Comparison of ENCODE assay signal across 8 mouse cellular contexts in genomic region chr11:62921052-62921977, GRCm38 (mm10). TPM values are rescaled to one million over a fixed set of nuclear protein-coding genes. Genes with fewer than 3 reads are reported as not detected.
DNase-seq lines count a peak whose midpoint lies in the region; ATAC-seq lines count a peak whose summit lies in the region.

No protein-coding gene starts in this region.

- ATAC-seq in common myeloid progenitor, adult 5-6 weeks (replicated peaks; ENCODE audit: low read depth, poor library complexity, severe bottlenecking), result peak; percentile 73
- ATAC-seq in megakaryocyte progenitor cell, adult 5-6 weeks (replicated peaks; ENCODE audit: poor library complexity), result peak; percentile 87
- ATAC-seq in inflammation-experienced regulatory T-cells, adult 6 months, result no peak

- peak; percentile 90 to 97 for DNase-seq in adrenal gland, adult (ENCODE audit: inconsistent age in 2 of 2, low spot score in 1 of 2)
- DNase-seq in gastrocnemius, postnatal 10 days, result peak; percentile 92
- DNase-seq in induced T-regulatory cell, adult 2 months (ENCODE audit: low read depth), result peak; percentile 74
- DNase-seq in left cerebral cortex, adult 9 months (ENCODE audit: low spot score in 2 of 2), result peak; percentile 78 to 96
- DNase-seq in right cerebral cortex, postnatal 4 days, result peak; percentile 95

RNA-seq across cellular contexts. Expression of gene Cdrt4, which starts 29.7 kb away (rescaled TPM):
- not detected in 2 replicates for total RNA-seq in common myeloid progenitor, adult 5-6 weeks (2017)
- under 1 TPM in 1 of 2 experiments, not detected in 1; 0.59 TPM for total RNA-seq in gastrocnemius, postnatal 10 days (2021)
- total RNA-seq in megakaryocyte progenitor cell, adult 5-6 weeks (2015), result not detected in 2 replicates
- total RNA-seq in megakaryocyte progenitor cell, adult 5-6 weeks (2017), result not detected in 2 replicates
- polyA plus RNA-seq in inflammation-experienced regulatory T-cells, adult 6 months (2017; shearing (Covaris generic)), result not detected

RNA-seq across cellular contexts. Expression of gene Tvp23b, which starts 42.1 kb away (rescaled TPM):
- total RNA-seq in common myeloid progenitor, adult 5-6 weeks (2017), result 37.7 and 59.4 TPM in 2 replicates
- total RNA-seq in gastrocnemius, postnatal 10 days (2021), result 10 to 100 TPM; 11.3 to 15.2 TPM
- total RNA-seq in megakaryocyte progenitor cell, adult 5-6 weeks (2015), result 42.3 and 46.6 TPM in 2 replicates
- 37.7 and 41.9 TPM in 2 replicates for total RNA-seq in megakaryocyte progenitor cell, adult 5-6 weeks (2017)
- 10 to 100 TPM; 57.5 to 81.6 (median 63.6) TPM for polyA plus RNA-seq in inflammation-experienced regulatory T-cells, adult 6 months (2017; shearing (Covaris generic))
